Mouse (Mus musculus) midbrain, embryonic 16.5 days (tissue): Measurements from ENCODE around the gene R3hdm2. TPM values are rescaled to one million over a fixed set of nuclear protein-coding genes. Genes with fewer than 3 reads are reported as not detected.
A peak's percentile ranks its signal among the peaks of the same experiment; 100 is the strongest.

Source experiments
- ATAC-seq: fragments of 200-750 bp; cut with Nextera tagmentation; 2 replicates; pipeline ENCODE4 v1.8.0; 2017; ENCODE audit warnings: moderate TSS enrichment
- H3K27ac ChIP-seq: fragments of 300-500 bp; sonication (generic); 2 replicates; pipeline ENCODE4 v1.5.1; 2014; ENCODE audit warnings: mild to moderate bottlenecking, low read length, mixed read lengths
- H3K27me3 ChIP-seq: fragments of 300-500 bp; sonication (generic); 2 replicates; pipeline ENCODE4 v1.6.1; 2014; ENCODE audit warnings: low read depth, low read length, mixed read lengths; ENCODE audit not compliant: control insufficient read depth, insufficient read depth
- H3K36me3 ChIP-seq: fragments of 300-500 bp; sonication (generic); 2 replicates; pipeline ENCODE4 v1.6.1; 2014; ENCODE audit warnings: mild to moderate bottlenecking, low read length, moderate library complexity, mixed read lengths; ENCODE audit not compliant: control insufficient read depth, insufficient read depth
- H3K4me1 ChIP-seq: fragments of 300-500 bp; sonication (generic); 2 replicates; pipeline ENCODE4 v1.6.1; 2014; ENCODE audit warnings: mild to moderate bottlenecking, low read length, mixed read lengths; ENCODE audit not compliant: control insufficient read depth, insufficient read depth
- H3K4me2 ChIP-seq: fragments of 300-500 bp; sonication (generic); 2 replicates; pipeline ENCODE4 v1.6.1; 2014; ENCODE audit warnings: mild to moderate bottlenecking, low read length, mixed read lengths
- H3K4me3 ChIP-seq: fragments of 300-500 bp; sonication (generic); 2 replicates; pipeline ENCODE4 v1.5.1; 2014; ENCODE audit warnings: low read depth, mild to moderate bottlenecking, low read length, moderate library complexity, mixed read lengths
- H3K9ac ChIP-seq: fragments of 300-500 bp; sonication (generic); 2 replicates; pipeline ENCODE4 v1.6.1; 2014; ENCODE audit warnings: low read depth, low read length, mixed read lengths
- H3K9me3 ChIP-seq: fragments of 300-500 bp; sonication (generic); replicated peaks from 2 replicates; pipeline ENCODE4 v1.6.1; 2014; ENCODE audit warnings: mild to moderate bottlenecking, low read length, mixed read lengths; ENCODE audit not compliant: control insufficient read depth, poor library complexity, severe bottlenecking
- WGBS: fragments of 180-500 bp; shearing (Covaris S2); extraction: QIAGEN DNeasy Blood & Tissue Kit; methylation state at CpG from one replicate; pipeline ENCODE4 v1.1.7; 2014; 5-methylcytosine and 5-hydroxymethylcytosine counted together
- polyA plus RNA-seq: library from polyadenylated mRNA; unstranded; fragments of >200 nt; fragmentation: Nextera tagmentation; extraction: Ambion mirVana; gene quantifications from 2 replicates; pipeline ENCODE4 v1.2.1, GENCODE M21; 2015

Gene R3hdm2
- polyA plus RNA-seq, 1 experiment from 2014 or later = 35.2 TPM

DNA sequence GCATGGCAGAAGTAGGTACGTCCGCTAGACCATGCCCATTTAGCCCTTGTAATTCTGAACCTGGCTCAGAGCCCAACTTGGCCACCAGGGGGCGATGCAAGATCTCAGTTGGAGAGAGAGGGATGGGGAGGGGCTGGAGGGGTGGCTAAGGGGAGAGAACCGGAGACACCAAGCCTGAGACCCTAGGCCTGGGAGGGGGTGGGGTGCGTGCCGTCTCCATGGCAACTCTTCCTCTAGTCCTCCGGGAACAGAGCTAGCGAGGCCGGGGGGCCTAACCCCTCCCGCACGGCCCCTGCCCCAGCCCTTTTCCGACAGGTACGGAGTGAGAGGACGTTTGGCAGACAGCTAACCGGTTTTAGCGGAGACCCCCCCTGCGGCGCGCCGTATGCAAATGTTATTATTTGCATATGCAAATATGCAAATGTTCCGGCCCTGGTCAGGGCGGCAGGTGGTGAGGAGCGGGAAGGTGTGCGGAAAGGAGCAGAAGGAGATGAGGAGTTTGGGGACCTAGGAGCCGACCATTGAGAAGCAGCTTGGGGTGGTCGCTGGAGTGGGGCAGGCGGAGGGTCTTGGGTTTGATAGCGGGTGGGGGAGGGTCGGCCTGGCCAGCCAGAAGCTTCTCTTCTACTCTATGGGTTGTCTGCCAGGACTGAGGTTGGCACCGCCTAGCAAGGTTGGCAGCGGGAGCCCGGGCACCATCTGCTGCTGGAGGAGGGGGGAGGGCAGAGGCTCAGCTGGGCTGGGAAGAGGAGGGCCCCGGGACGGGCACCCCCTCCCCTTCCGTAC, 129.1 kb downstream of the R3hdm2 start:
- Histone ChIP-seq H3K27me3 (no peaks in the 10 kb centered on the region), H3K4me1 (peaks cover 44% of the 10 kb centered on the region)
- WGBS = under 1% methylated on average over 35 of the region's 35 CpGs

DNA sequence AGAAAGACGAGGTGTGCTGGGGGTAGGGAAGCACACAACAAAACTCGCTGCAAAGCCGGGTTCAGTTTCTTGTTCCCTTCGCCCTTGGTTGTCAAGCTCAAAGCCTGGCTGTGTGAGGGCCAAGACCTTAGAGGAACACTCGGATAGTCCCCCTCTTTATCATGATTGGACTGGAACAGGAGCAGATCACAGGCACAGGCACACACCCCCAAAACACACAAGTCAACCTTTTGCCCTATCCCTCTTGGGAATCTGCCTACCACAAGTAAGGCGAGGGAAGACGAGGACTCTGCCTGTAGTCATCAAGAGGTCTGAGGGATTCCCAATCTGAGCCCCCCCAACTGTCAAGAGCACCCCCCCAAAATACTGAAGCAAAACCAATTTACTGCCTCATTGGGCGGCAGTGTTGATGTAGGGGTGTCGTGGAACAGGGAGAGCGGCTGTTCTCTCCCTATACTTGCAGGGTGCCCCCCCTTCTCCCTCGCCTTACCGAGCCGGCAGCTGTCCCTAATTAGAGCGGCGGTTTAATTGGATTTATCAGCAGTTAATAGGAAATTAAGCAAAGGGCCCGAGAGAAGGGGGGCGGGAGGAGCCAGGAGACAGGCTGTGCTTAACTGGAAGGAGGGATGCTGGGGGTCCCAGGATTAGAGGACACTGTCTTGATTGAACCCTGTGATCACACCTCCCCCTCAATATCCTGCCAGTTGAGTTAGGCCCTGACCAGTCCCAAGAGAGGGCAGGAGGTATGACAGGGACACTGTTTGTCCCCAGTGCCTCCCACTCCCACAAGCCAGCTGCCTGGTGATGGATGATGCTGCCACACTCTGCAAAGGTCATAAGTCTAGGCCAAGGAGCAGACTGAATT, 129.9 kb downstream of the R3hdm2 start:
- Histone ChIP-seq H3K4me1 (peaks cover 44% of the 10 kb centered on the region), H3K4me2 (peak overlapping the region; percentile 72)

More for the DNA sequence above, 129.1 kb downstream of the R3hdm2 start:
- Histone ChIP-seq H3K27ac (peak overlapping the region; percentile 99), H3K4me2 (peak overlapping the region; percentile 72), H3K36me3 (no peaks in the 10 kb centered on the region), H3K4me3 (peak overlapping the region; percentile 44), H3K9me3 (no peaks in the 10 kb centered on the region), H3K9ac (peak overlapping the region; percentile 66)
- ATAC-seq = peak; percentile 53

DNA sequence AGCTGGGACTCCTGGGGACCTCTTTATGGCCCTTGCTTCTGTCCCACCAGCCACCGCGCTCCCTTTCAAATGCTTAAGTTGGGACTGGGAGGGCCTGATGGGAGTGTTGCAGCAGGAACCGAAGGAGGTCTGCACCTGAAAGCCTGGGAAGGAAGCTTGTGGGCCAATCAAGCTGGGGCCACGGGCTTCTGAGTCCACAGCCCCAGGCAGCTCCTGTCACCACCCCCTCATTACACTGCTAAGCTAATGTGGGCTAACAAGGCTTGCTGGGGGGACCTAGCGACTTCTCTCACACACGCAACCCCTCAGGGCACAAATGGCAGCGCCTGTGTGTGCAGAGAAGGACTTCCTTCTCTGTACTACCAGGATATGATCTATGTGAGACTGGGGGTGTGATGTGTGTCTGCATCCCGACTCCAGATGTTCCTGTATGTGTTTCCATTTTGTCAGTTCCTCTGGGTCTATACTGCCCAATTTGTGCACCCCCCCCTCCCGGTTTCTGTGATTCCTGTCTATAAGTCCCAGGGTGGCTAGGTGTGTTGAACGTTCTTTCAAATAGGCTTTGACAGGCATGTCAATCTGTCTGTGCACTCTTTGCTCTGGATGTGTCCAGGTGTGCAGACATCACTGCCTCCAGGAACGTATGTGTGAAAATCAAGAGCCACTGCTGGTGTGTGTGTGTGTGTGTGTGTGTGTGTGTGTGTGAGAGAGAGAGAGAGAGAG, 130.9 kb downstream of the R3hdm2 start:
- Histone ChIP-seq H3K36me3 (no peaks in the 10 kb centered on the region), H3K9me3 (no peaks in the 10 kb centered on the region), H3K27ac (peak overlapping the region; percentile 99), H3K27me3 (peaks cover 6% of the 10 kb centered on the region), H3K4me1 (peaks cover 53% of the 10 kb centered on the region), H3K9ac (peak overlapping the region; percentile 89), H3K4me2 (peak overlapping the region; percentile 96), H3K4me3 (peak overlapping the region; percentile 48)
- ATAC-seq = no peak
- WGBS = 5% methylated on average over 11 of the region's 11 CpGs

More for the DNA sequence above, 129.9 kb downstream of the R3hdm2 start:
- Histone ChIP-seq H3K9me3 (no peaks in the 10 kb centered on the region), H3K27me3 (peaks cover 1% of the 10 kb centered on the region; the same call in 1 of the 2 replicates), H3K36me3 (no peaks in the 10 kb centered on the region), H3K4me3 (peak overlapping the region; percentile 44), H3K27ac (peak overlapping the region; percentile 99), H3K9ac (peak overlapping the region; percentile 66)
- no peak; the same call in 1 of the 2 replicates for ATAC-seq
- 6% methylated on average over 17 of the region's 17 CpGs for WGBS

DNA sequence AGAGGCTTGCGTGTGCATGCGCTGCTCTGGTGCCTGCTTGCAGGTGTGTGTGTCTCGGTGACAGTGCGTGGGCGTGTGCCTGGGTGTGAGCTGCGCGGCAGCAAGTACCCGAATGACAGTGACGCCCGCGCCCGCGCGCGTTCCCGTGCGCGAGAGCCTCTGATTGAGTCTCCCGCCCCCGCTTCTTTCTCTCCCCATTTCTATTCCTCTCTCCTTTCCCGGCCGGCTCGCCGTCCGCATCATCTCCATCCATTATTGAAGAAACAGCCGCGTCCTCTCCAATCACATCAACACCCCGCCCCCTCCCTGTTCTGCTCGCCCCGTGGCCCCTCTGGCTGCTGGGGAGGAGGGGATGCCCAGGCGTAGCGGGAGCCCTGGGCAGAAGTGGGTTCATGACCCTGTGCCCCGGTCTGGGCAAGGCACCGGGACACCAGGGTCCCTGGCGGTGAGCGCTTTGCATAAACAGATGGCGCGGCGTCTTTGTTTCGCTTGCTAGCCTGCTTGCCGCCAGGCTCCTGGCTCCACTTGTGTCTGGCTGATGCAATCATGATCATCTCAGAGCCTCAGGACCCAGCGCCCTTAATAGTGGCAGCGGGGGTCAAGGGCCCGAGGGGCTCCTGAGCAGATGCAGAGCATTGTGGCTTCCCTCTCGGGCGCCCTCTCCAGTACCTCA, 131.6 kb downstream of the R3hdm2 start:
- ATAC-seq = peak; percentile 19
- peak overlapping the region; percentile 96 for H3K4me2 ChIP-seq
- peak overlapping the region; percentile 99 for H3K27ac ChIP-seq
- H3K4me1 ChIP-seq = peaks cover 59% of the 10 kb centered on the region
- peaks cover 6% of the 10 kb centered on the region for H3K27me3 ChIP-seq
- H3K9me3 ChIP-seq = no peaks in the 10 kb centered on the region
- H3K9ac ChIP-seq = peak overlapping the region; percentile 89
- no peaks in the 10 kb centered on the region for H3K36me3 ChIP-seq
- under 1% methylated on average over 37 of the region's 46 CpGs for WGBS
- H3K4me3 ChIP-seq = peak overlapping the region; percentile 48

DNA sequence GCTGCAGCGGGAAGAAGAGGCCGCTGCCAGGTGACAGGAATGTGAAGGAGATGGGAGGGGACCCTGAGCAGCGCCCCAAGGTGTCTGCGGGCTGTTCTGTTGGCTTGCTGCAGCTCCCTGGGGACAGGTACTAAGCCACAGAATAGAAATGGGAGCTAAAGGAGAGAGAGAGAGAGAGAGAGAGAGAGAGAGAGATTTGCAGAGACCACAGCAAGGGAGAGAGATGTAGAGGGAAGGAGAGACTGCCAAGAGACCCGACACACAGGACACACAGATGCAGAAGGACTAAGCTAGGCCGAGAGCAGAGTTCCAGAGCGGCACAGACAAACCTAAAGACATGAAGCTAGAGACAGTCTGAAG, 132.2 kb downstream of the R3hdm2 start:
- Histone ChIP-seq H3K4me3 (peak overlapping the region; percentile 48), H3K27me3 (peaks cover 6% of the 10 kb centered on the region), H3K27ac (peak overlapping the region; percentile 99), H3K9me3 (no peaks in the 10 kb centered on the region), H3K9ac (peak overlapping the region; percentile 89), H3K36me3 (no peaks in the 10 kb centered on the region), H3K4me1 (peaks cover 59% of the 10 kb centered on the region), H3K4me2 (peak overlapping the region; percentile 96)
- no peak for ATAC-seq
- WGBS = 1% methylated on average over 7 of the region's 7 CpGs

DNA sequence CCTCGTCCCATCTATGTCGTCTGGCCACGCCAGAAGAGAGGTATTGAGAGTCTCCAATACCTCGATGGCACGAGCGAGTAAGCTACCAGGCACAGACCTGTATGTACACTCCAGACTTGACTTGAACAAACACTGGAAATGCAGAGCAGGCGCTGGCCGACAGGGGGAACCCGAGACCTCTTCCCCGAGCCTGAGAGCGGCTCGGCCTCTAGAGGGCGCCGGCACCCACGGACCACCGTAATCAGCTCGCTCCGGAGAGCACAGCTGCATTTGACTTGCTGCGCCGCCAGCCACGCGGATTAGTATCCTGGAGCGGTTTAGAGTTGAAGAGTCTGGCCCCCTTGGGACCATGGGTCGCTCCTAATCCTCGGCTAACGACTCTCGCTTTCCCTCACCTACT, 132.7 kb downstream of the R3hdm2 start:
- Histone ChIP-seq H3K4me2 (peak overlapping the region; percentile 96), H3K36me3 (peaks cover 1% of the 10 kb centered on the region; the same call in 1 of the 2 replicates), H3K9me3 (no peaks in the 10 kb centered on the region), H3K4me1 (peaks cover 59% of the 10 kb centered on the region), H3K27me3 (peaks cover 6% of the 10 kb centered on the region), H3K27ac (peak overlapping the region; percentile 99), H3K9ac (peak overlapping the region; percentile 89), H3K4me3 (peak overlapping the region; percentile 48)
- under 1% methylated on average over 27 of the region's 27 CpGs for WGBS
- ATAC-seq = peak; percentile 37

DNA sequence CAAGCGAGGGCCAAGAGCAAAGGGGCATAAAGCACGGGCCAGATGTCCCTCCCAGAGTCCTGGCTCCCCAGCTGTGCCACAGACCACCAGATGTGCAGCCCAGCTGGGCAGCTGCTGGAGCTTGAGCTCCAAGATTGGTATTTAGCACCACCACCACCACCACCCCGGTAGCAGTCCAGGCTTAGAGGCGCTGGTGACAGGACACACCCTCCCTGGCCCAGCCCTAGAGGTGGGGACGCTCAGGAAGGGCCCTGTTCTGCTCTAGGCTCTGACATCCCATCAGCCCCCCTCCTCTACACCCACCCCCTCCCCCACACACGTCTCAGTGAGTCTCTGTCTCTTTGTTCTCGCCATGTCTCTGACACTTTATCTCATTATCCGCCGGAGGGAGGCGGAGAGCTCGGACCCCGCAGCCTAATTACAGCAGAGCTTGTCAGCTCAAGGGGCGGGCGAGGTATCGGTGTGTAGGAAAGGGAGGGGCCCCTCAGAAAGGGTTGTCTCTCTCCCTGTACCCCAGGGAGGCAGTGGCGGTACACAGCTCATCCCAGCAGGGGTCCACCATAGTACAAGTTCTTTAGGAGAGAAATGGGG, 133.5 kb downstream of the R3hdm2 start:
- H3K9ac ChIP-seq = peak overlapping the region; percentile 38
- peak overlapping the region; percentile 82 for H3K27ac ChIP-seq
- no peak for ATAC-seq
- no peaks in the 10 kb centered on the region for H3K9me3 ChIP-seq
- H3K4me1 ChIP-seq = peaks cover 56% of the 10 kb centered on the region
- H3K27me3 ChIP-seq = peaks cover 6% of the 10 kb centered on the region
- WGBS = 3% methylated on average over 16 of the region's 16 CpGs
- H3K4me2 ChIP-seq = peak overlapping the region; percentile 96
- H3K36me3 ChIP-seq = peaks cover 4% of the 10 kb centered on the region; the same call in 1 of the 2 replicates
- H3K4me3 ChIP-seq = peak overlapping the region; percentile 5
